Mouse (Mus musculus) heart, embryonic 15.5 days (tissue): Measurements from ENCODE around the gene Crcp. TPM values are rescaled to one million over a fixed set of nuclear protein-coding genes. Genes with fewer than 3 reads are reported as not detected.

Source experiments
- ATAC-seq: fragments of 200-750 bp; cut with Nextera tagmentation; replicated peaks from 2 replicates; pipeline ENCODE4 v1.8.0; 2017; ENCODE audit warnings: low read depth, moderate TSS enrichment; ENCODE audit not compliant: insufficient number of reproducible peaks, insufficient read depth, low FRiP score
- H3K27ac ChIP-seq: fragments of 300-500 bp; sonication (generic); 2 replicates; pipeline ENCODE4 v1.5.1; 2015; ENCODE audit warnings: mild to moderate bottlenecking, inconsistent platforms
- H3K27me3 ChIP-seq: fragments of 300-500 bp; sonication (generic); 2 replicates; pipeline ENCODE4 v1.6.1; 2015; ENCODE audit warnings: inconsistent platforms
- H3K36me3 ChIP-seq: fragments of 300-500 bp; sonication (generic); 2 replicates; pipeline ENCODE4 v1.6.1; 2015; ENCODE audit warnings: mild to moderate bottlenecking, inconsistent platforms
- H3K4me1 ChIP-seq: fragments of 300-500 bp; sonication (generic); replicated peaks from 2 replicates; pipeline ENCODE4 v1.6.1; 2015; ENCODE audit warnings: inconsistent platforms
- H3K4me2 ChIP-seq: fragments of 300-500 bp; sonication (generic); 2 replicates; pipeline ENCODE4 v1.6.1; 2015; ENCODE audit warnings: inconsistent platforms, mild to moderate bottlenecking, moderate library complexity
- H3K4me3 ChIP-seq: fragments of 300-500 bp; sonication (generic); 2 replicates; pipeline ENCODE4 v1.5.1; 2015; ENCODE audit warnings: mild to moderate bottlenecking, inconsistent platforms
- H3K9ac ChIP-seq: fragments of 300-500 bp; sonication (generic); 2 replicates; pipeline ENCODE4 v1.6.1; 2015; ENCODE audit warnings: mild to moderate bottlenecking, inconsistent platforms
- H3K9me3 ChIP-seq: fragments of 300-500 bp; sonication (generic); replicated peaks from 2 replicates; pipeline ENCODE4 v1.6.1; 2016; ENCODE audit warnings: inconsistent platforms
- WGBS: fragments of 180-500 bp; shearing (Covaris S2); methylation state at CpG from one replicate; pipeline ENCODE4 v1.1.7; 2015; ENCODE audit warnings: mixed read lengths; 5-methylcytosine and 5-hydroxymethylcytosine counted together
- polyA plus RNA-seq: library from polyadenylated mRNA; unstranded; fragments of >200 nt; fragmentation: Nextera tagmentation; extraction: Ambion mirVana; gene quantifications from 2 replicates; pipeline ENCODE4 v1.2.1, GENCODE M21; 2015

The Crcp gene
- polyA plus RNA-seq = 20.6 and 26.8 TPM in 2 replicates

- H3K9ac ChIP-seq = peak within 1 kb of the TSS; percentile 79
- H3K27ac ChIP-seq = peak within 1 kb of the TSS; percentile 95
- H3K4me3 ChIP-seq = peak within 1 kb of the TSS; percentile 91
- H3K27me3 ChIP-seq = peaks cover 7% of the 10 kb centered on the region; the same call in 1 of the 2 replicates
- H3K9me3 ChIP-seq = no peaks in the 10 kb centered on the region
- H3K4me2 ChIP-seq = peak within 1 kb of the TSS; percentile 70
- ATAC-seq = peak; percentile 79
- H3K4me1 ChIP-seq = peaks cover 7% of the 10 kb centered on the region
- no peaks in the 10 kb centered on the region for H3K36me3 ChIP-seq
- WGBS = 1% methylated on average over 51 of the region's 51 CpGs
These were observed at the start of gene Crcp, which contains the start of gene Asl for GRCm38 (mm10) chr5:130029142-130029897. TSS of gene Crcp (plus strand) at chr5:130029290. TSS of gene Asl (minus strand) at chr5:130029247.

- Histone ChIP-seq H3K4me1 (no peaks in the 10 kb centered on the region), H3K27me3 (no peaks in the 10 kb centered on the region), H3K27ac (no peak overlapping the region), H3K9me3 (no peaks in the 10 kb centered on the region), H3K36me3 (peaks cover 10% of the 10 kb centered on the region; the same call in 1 of the 2 replicates), H3K4me2 (no peak overlapping the region), H3K4me3 (no peak overlapping the region), H3K9ac (no peak overlapping the region)
- ATAC-seq = no peak
- WGBS = 43% methylated on average over 3 of the region's 3 CpGs
These were observed 48.9 kb upstream of the Crcp start for GRCm38 (mm10) chr5:129980216-129980615.

GRCm38 (mm10) chr5:129989376-129989775 lies 39.7 kb upstream of the Crcp start:
- no peak for ATAC-seq
- H3K36me3 ChIP-seq = peaks cover 12% of the 10 kb centered on the region; the same call in 1 of the 2 replicates
- H3K4me1 ChIP-seq = no peaks in the 10 kb centered on the region
- no peaks in the 10 kb centered on the region for H3K9me3 ChIP-seq
- no peak overlapping the region for H3K9ac ChIP-seq
- H3K27me3 ChIP-seq = no peaks in the 10 kb centered on the region
- WGBS = 68% methylated on average over 13 of the region's 13 CpGs
- H3K4me2 ChIP-seq = no peak overlapping the region
- no peak overlapping the region for H3K4me3 ChIP-seq
- H3K27ac ChIP-seq = no peak overlapping the region

- H3K27me3 ChIP-seq = no peaks in the 10 kb centered on the region
- H3K27ac ChIP-seq = no peak overlapping the region
- ATAC-seq = no peak
- no peaks in the 10 kb centered on the region for H3K9me3 ChIP-seq
- H3K4me2 ChIP-seq = no peak overlapping the region
- no peak overlapping the region for H3K4me3 ChIP-seq
- no peaks in the 10 kb centered on the region for H3K4me1 ChIP-seq
- WGBS = 92% methylated on average over 5 of the region's 5 CpGs
- H3K36me3 ChIP-seq = peaks cover 15% of the 10 kb centered on the region; the same call in 1 of the 2 replicates
- H3K9ac ChIP-seq = no peak overlapping the region
These were observed 37.2 kb upstream of the Crcp start for GRCm38 (mm10) chr5:129991898-129992297.

- ATAC-seq = no peak
- H3K4me1 ChIP-seq = no peaks in the 10 kb centered on the region
- no peak overlapping the region for H3K9ac ChIP-seq
- no peak overlapping the region for H3K27ac ChIP-seq
- 90% methylated on average over 14 of the region's 14 CpGs for WGBS
- no peak overlapping the region for H3K4me2 ChIP-seq
- H3K4me3 ChIP-seq = no peak overlapping the region
- H3K9me3 ChIP-seq = no peaks in the 10 kb centered on the region
- peaks cover 9% of the 10 kb centered on the region; the same call in 1 of the 2 replicates for H3K36me3 ChIP-seq
- no peaks in the 10 kb centered on the region for H3K27me3 ChIP-seq
These were observed 35.7 kb upstream of the Crcp start for GRCm38 (mm10) chr5:129993374-129993773.

GRCm38 (mm10) chr5:129994989-129995388 lies 34.1 kb upstream of the Crcp start:
- Histone ChIP-seq H3K36me3 (peaks cover 9% of the 10 kb centered on the region; the same call in 1 of the 2 replicates), H3K9me3 (no peaks in the 10 kb centered on the region), H3K27ac (no peak overlapping the region), H3K4me1 (no peaks in the 10 kb centered on the region), H3K4me3 (no peak overlapping the region), H3K4me2 (no peak overlapping the region), H3K9ac (no peak overlapping the region), H3K27me3 (no peaks in the 10 kb centered on the region)
- ATAC-seq = no peak
- 94% methylated on average over 7 of the region's 7 CpGs for WGBS

- no peak for ATAC-seq
- Histone ChIP-seq H3K36me3 (peaks cover 8% of the 10 kb centered on the region; the same call in 1 of the 2 replicates), H3K4me2 (no peak overlapping the region), H3K4me1 (0 out of 2 replicates have a peak, but pooled peaks cover 5% of the 10 kb centered on the region), H3K9me3 (no peaks in the 10 kb centered on the region), H3K27me3 (no peaks in the 10 kb centered on the region), H3K4me3 (no peak overlapping the region), H3K27ac (no peak overlapping the region), H3K9ac (no peak overlapping the region)
- WGBS = 62% methylated on average over 19 of the region's 19 CpGs
These were observed 31.4 kb upstream of the Crcp start for GRCm38 (mm10) chr5:129997700-129998099.

GRCm38 (mm10) chr5:129999097-129999496 lies 30.0 kb upstream of the Crcp start:
- Histone ChIP-seq H3K9ac (no peak overlapping the region), H3K27me3 (no peaks in the 10 kb centered on the region), H3K4me3 (no peak overlapping the region), H3K9me3 (no peaks in the 10 kb centered on the region), H3K36me3 (peaks cover 3% of the 10 kb centered on the region; the same call in 1 of the 2 replicates), H3K4me1 (peaks cover 12% of the 10 kb centered on the region), H3K27ac (no peak overlapping the region), H3K4me2 (no peak overlapping the region)
- 29% methylated on average over 4 of the region's 4 CpGs for WGBS
- no peak for ATAC-seq

- peaks cover 12% of the 10 kb centered on the region for H3K4me1 ChIP-seq
- no peaks in the 10 kb centered on the region for H3K9me3 ChIP-seq
- H3K4me3 ChIP-seq = no peak overlapping the region
- H3K36me3 ChIP-seq = peaks cover 3% of the 10 kb centered on the region; the same call in 1 of the 2 replicates
- H3K4me2 ChIP-seq = no peak overlapping the region
- no peak overlapping the region for H3K9ac ChIP-seq
- no peak overlapping the region for H3K27ac ChIP-seq
- 87% methylated on average over 12 of the region's 12 CpGs for WGBS
- no peaks in the 10 kb centered on the region for H3K27me3 ChIP-seq
- no peak for ATAC-seq
These were observed 28.4 kb upstream of the Crcp start for GRCm38 (mm10) chr5:130000735-130001134.

GRCm38 (mm10) chr5:130001356-130001987 lies 27.6 kb upstream of the Crcp start:
- peak overlapping the region; percentile 85 for H3K4me2 ChIP-seq
- no peaks in the 10 kb centered on the region for H3K9me3 ChIP-seq
- peak overlapping the region; percentile 77 for H3K4me3 ChIP-seq
- H3K9ac ChIP-seq = peak overlapping the region; percentile 72; the same call in 1 of the 2 replicates
- WGBS = 57% methylated on average over 5 of the region's 5 CpGs
- peaks cover 3% of the 10 kb centered on the region; the same call in 1 of the 2 replicates for H3K36me3 ChIP-seq
- no peak for ATAC-seq
- H3K27ac ChIP-seq = peak overlapping the region; percentile 85; the same call in 1 of the 2 replicates
- peaks cover 12% of the 10 kb centered on the region for H3K4me1 ChIP-seq
- no peaks in the 10 kb centered on the region for H3K27me3 ChIP-seq

- Histone ChIP-seq H3K4me1 (peaks cover 12% of the 10 kb centered on the region), H3K27me3 (no peaks in the 10 kb centered on the region), H3K4me2 (peak within 1 kb of the TSS; percentile 85), H3K4me3 (peak within 1 kb of the TSS; percentile 77), H3K36me3 (no peaks in the 10 kb centered on the region), H3K9ac (peak within 1 kb of the TSS; percentile 72), H3K9me3 (no peaks in the 10 kb centered on the region), H3K27ac (peak within 1 kb of the TSS; percentile 85)
- WGBS = under 1% methylated on average over 39 of the region's 39 CpGs
- ATAC-seq = peak; percentile 93
These were observed 26.6 kb upstream of the Crcp start, which contains the start of gene Gusb for GRCm38 (mm10) chr5:130002301-130003146. TSS of gene Gusb (minus strand) at chr5:130003049.
